8 mouse cellular contexts compared by ENCODE assay signal in genomic region chr3:107787613-107788501, GRCm38 (mm10). TPM values are rescaled to one million over a fixed set of nuclear protein-coding genes. Genes with fewer than 3 reads are reported as not detected.
DNase-seq lines count a peak whose midpoint lies in the region; ATAC-seq and TF ChIP-seq lines count a peak whose summit lies in the region.

No protein-coding gene starts in this region.

- no peak for TF ChIP-seq CTCF in intestine, postnatal 0 days (IDR thresholded peaks at IDR 0.05; ENCODE audit: low read depth)
- no peak for TF ChIP-seq CTCF in C2C12 (IDR thresholded peaks at IDR 0.05; ENCODE audit: control insufficient read depth, insufficient read depth, insufficient read length)

- H3K27ac ChIP-seq in intestine, embryonic 15.5 days: no peak overlapping the region
- no peak overlapping the region for H3K27ac ChIP-seq in intestine, postnatal 0 days (ENCODE audit: low read depth, low read length)
- H3K27ac ChIP-seq in liver, embryonic 13.5 days: no peak overlapping the region

- H3K36me3 ChIP-seq in intestine, embryonic 15.5 days: no peaks in the 10 kb centered on the region
- H3K36me3 ChIP-seq in intestine, postnatal 0 days (ENCODE audit: control insufficient read depth, insufficient read depth): no peaks in the 10 kb centered on the region
- H3K36me3 ChIP-seq in C2C12 (ENCODE audit: control insufficient read depth, insufficient read depth): no peaks in the 10 kb centered on the region
- H3K36me3 ChIP-seq in liver, embryonic 13.5 days: no peaks in the 10 kb centered on the region

- 73% methylated on average over 15 of the region's 15 CpGs for WGBS in intestine, embryonic 15.5 days
- WGBS in intestine, postnatal 0 days: 61% methylated on average over 15 of the region's 15 CpGs
- WGBS in liver, embryonic 13.5 days (ENCODE audit: insufficient replicate concordance): 52% methylated on average over 15 of the region's 15 CpGs

- no peak overlapping the region for H3ac ChIP-seq in C2C12 (ENCODE audit: control insufficient read depth, insufficient read length, low read depth)

- peaks cover 16% of the 10 kb centered on the region for H3K4me1 ChIP-seq in intestine, embryonic 15.5 days (replicated peaks)
- H3K4me1 ChIP-seq in intestine, postnatal 0 days (replicated peaks; ENCODE audit: control insufficient read depth, insufficient read depth, low read length): peaks cover 4% of the 10 kb centered on the region; the same call in 1 of the 2 replicates
- peaks cover 26% of the 10 kb centered on the region for H3K4me1 ChIP-seq in liver, embryonic 13.5 days (replicated peaks)

- no peaks in the 10 kb centered on the region for H3K79me2 ChIP-seq in C2C12 (ENCODE audit: control insufficient read depth, insufficient read depth)

- H3K4me2 ChIP-seq in intestine, embryonic 15.5 days (replicated peaks): 0 out of 2 replicates have a peak overlapping the region, but pooled peaks have one; percentile 9
- H3K4me2 ChIP-seq in intestine, postnatal 0 days (replicated peaks; ENCODE audit: low read depth): no peak overlapping the region
- H3K4me2 ChIP-seq in liver, embryonic 13.5 days: no peak overlapping the region

- no peaks in the 10 kb centered on the region for H3K27me3 ChIP-seq in intestine, embryonic 15.5 days (replicated peaks)
- no peaks in the 10 kb centered on the region for H3K27me3 ChIP-seq in intestine, postnatal 0 days (replicated peaks; ENCODE audit: control insufficient read depth, insufficient read depth, low read length)
- no peaks in the 10 kb centered on the region for H3K27me3 ChIP-seq in C2C12 (ENCODE audit: control insufficient read depth, insufficient read depth, insufficient read length)
- no peaks in the 10 kb centered on the region for H3K27me3 ChIP-seq in liver, embryonic 13.5 days

- H3K9me3 ChIP-seq in intestine, embryonic 15.5 days: no peaks in the 10 kb centered on the region
- no peaks in the 10 kb centered on the region for H3K9me3 ChIP-seq in intestine, postnatal 0 days (ENCODE audit: control insufficient read depth)
- no peaks in the 10 kb centered on the region for H3K9me3 ChIP-seq in liver, embryonic 13.5 days (replicated peaks)

- no peak for ATAC-seq in intestine, embryonic 15.5 days
- no peak for ATAC-seq in intestine, postnatal 0 days
- ATAC-seq in liver, embryonic 13.5 days (ENCODE audit: low read depth): peak; percentile 33; the same call in 1 of the 2 replicates

- no peak overlapping the region for H3K9ac ChIP-seq in intestine, embryonic 15.5 days
- no peak overlapping the region for H3K9ac ChIP-seq in intestine, postnatal 0 days (ENCODE audit: low read depth, low read length)
- no peak overlapping the region for H3K9ac ChIP-seq in liver, embryonic 13.5 days

- no peak overlapping the region for H3K4me3 ChIP-seq in intestine, embryonic 15.5 days (replicated peaks)
- H3K4me3 ChIP-seq in intestine, postnatal 0 days (ENCODE audit: low read depth, low read length): no peak overlapping the region
- H3K4me3 ChIP-seq in C2C12 (ENCODE audit: insufficient read depth, poor library complexity, severe bottlenecking): no peak overlapping the region
- no peak overlapping the region for H3K4me3 ChIP-seq in liver, embryonic 13.5 days (replicated peaks)

- peak; percentile 29 for DNase-seq in adrenal gland, postnatal 10 days
- DNase-seq in adrenal gland, postnatal 4 days (ENCODE audit: low spot score in 2 of 2): no peak
- no peak for DNase-seq in liver, embryonic 13.5 days
- DNase-seq in Muller cell, postnatal 12 days (ENCODE audit: inconsistent ontology term): no peak
- no peak for DNase-seq in gastrocnemius, postnatal 10 days

- H3K79me3 ChIP-seq in C2C12 (ENCODE audit: low read depth): no peaks in the 10 kb centered on the region

TF ChIP-seq in C2C12, 6 proteins besides CTCF, POLR2A, EP300 and RAD21:
- TF ChIP-seq CEBPB (IDR thresholded peaks at IDR 0.05; ENCODE audit: low read depth) (peak; percentile 37), FOSL1 (IDR thresholded peaks at IDR 0.05; ENCODE audit: insufficient read depth, low read length, poor library complexity, severe bottlenecking) (no peak)
TF ChIP-seq in C2C12: peak in this region for 1.

RNA-seq across cellular contexts. Expression of gene Csf1, which starts 27.6 kb away (rescaled TPM):
- 10 to 100 TPM; 15.6 to 18.3 TPM for total RNA-seq in adrenal gland, postnatal 10 days (2021)
- total RNA-seq in adrenal gland, postnatal 4 days (2021): 10 to 100 TPM; 18.0 to 19.8 TPM
- 12.1 and 13.3 TPM in 2 replicates for polyA plus RNA-seq in intestine, embryonic 15.5 days (2015; fragmentation: Nextera tagmentation; extraction: Ambion mirVana)
- polyA plus RNA-seq in intestine, postnatal 0 days (2015; fragmentation: Nextera tagmentation; extraction: Ambion mirVana): 8.6 and 9.2 TPM in 2 replicates
- 169 TPM for polyA plus RNA-seq in C2C12 (2012; fragmentation: generic; extraction: Trizol)
- polyA plus RNA-seq in liver, embryonic 13.5 days (2015; fragmentation: Nextera tagmentation; extraction: Ambion mirVana): 4.6 and 6.1 TPM in 2 replicates
- total RNA-seq in gastrocnemius, postnatal 10 days (2021): 10 to 100 TPM; 14.2 to 21.4 TPM

Comparison
In these comparisons a context has a peak if more than half of its experiments do, and no peak if none do; other contexts are left out.
1. RNA of gene Csf1, which starts 27.6 kb away (polyA plus RNA-seq): 169 TPM in C2C12 (single experiment); 12.1 to 13.3 TPM in intestine, embryonic 15.5 days, 8.6 to 9.2 TPM in intestine, postnatal 0 days and 4.6 to 6.1 TPM in liver, embryonic 13.5 days; every median in the first group is over 10 times any median in the second.